Mouse (Mus musculus) hindbrain, embryonic 11.5 days (tissue): ENCODE data around the gene Arhgap18. TPM values are rescaled to one million over a fixed set of nuclear protein-coding genes. Genes with fewer than 3 reads are reported as not detected.

ENCODE experiments used
- ATAC-seq: fragments of 200-750 bp; cut with Nextera tagmentation; 2 replicates; pipeline ENCODE4 v1.8.0; 2017; ENCODE audit warnings: mild to moderate bottlenecking, moderate TSS enrichment, moderate library complexity; ENCODE audit not compliant: low FRiP score
- DNase-seq: peaks from one replicate; pipeline ENCODE4 v3.0.0-alpha.2; 2015; ENCODE audit warnings: low spot score
- H3K27ac ChIP-seq: fragments of 300-500 bp; sonication (generic); 2 replicates; pipeline ENCODE4 v1.5.1; 2014; ENCODE audit warnings: mild to moderate bottlenecking, low read depth, low read length
- H3K27me3 ChIP-seq: fragments of 300-500 bp; sonication (generic); 2 replicates; pipeline ENCODE4 v1.6.1; 2014; ENCODE audit warnings: mild to moderate bottlenecking, low read length, moderate library complexity, mixed read lengths; ENCODE audit not compliant: control insufficient read depth, insufficient read depth
- H3K36me3 ChIP-seq: fragments of 300-500 bp; sonication (generic); 2 replicates; pipeline ENCODE4 v1.6.1; 2014; ENCODE audit warnings: mild to moderate bottlenecking, low read length, moderate library complexity, mixed read lengths; ENCODE audit not compliant: control insufficient read depth, insufficient read depth
- H3K4me1 ChIP-seq: fragments of 300-500 bp; sonication (generic); replicated peaks from 2 replicates; pipeline ENCODE4 v1.6.1; 2014; ENCODE audit warnings: low read length, mixed read lengths; ENCODE audit not compliant: control insufficient read depth, insufficient read depth
- H3K4me2 ChIP-seq: fragments of 300-500 bp; sonication (generic); replicated peaks from 2 replicates; pipeline ENCODE4 v1.6.1; 2014; ENCODE audit warnings: mild to moderate bottlenecking, low read depth, low read length
- H3K4me3 ChIP-seq: fragments of 300-500 bp; sonication (generic); 2 replicates; pipeline ENCODE4 v1.5.1; 2014; ENCODE audit warnings: low read depth, low read length
- H3K9ac ChIP-seq: fragments of 300-500 bp; sonication (generic); 2 replicates; pipeline ENCODE4 v1.6.1; 2014; ENCODE audit warnings: low read depth, low read length
- H3K9me3 ChIP-seq: fragments of 300-500 bp; sonication (generic); 2 replicates; pipeline ENCODE4 v1.6.1; 2016; ENCODE audit warnings: low read length; ENCODE audit not compliant: control insufficient read depth
- WGBS: fragments of 180-500 bp; shearing (Covaris S2); extraction: QIAGEN DNeasy Blood & Tissue Kit; methylation state at CpG from one replicate; pipeline ENCODE4 v1.1.7; 2014; 5-methylcytosine and 5-hydroxymethylcytosine counted together
- polyA plus RNA-seq: library from polyadenylated mRNA; unstranded; fragments of >200 nt; fragmentation: Nextera tagmentation; extraction: Ambion mirVana; gene quantifications from 2 replicates; pipeline ENCODE4 v1.2.1, GENCODE M21; 2014

The Arhgap18 gene
- polyA plus RNA-seq, 1 experiment from 2014 or later = 12.9 TPM

GRCm38 (mm10) chr10:26889226-26889625 lies 136.0 kb downstream of the Arhgap18 start:
- Histone ChIP-seq H3K36me3 (no peaks in the 10 kb centered on the region), H3K4me3 (no peak overlapping the region), H3K27ac (no peak overlapping the region), H3K9me3 (no peaks in the 10 kb centered on the region), H3K4me1 (no peaks in the 10 kb centered on the region), H3K27me3 (no peaks in the 10 kb centered on the region), H3K4me2 (no peak overlapping the region), H3K9ac (no peak overlapping the region)
- 28% methylated on average over 6 of the region's 6 CpGs for WGBS
- DNase-seq (peak; percentile 10), ATAC-seq (no peak)

DNA sequence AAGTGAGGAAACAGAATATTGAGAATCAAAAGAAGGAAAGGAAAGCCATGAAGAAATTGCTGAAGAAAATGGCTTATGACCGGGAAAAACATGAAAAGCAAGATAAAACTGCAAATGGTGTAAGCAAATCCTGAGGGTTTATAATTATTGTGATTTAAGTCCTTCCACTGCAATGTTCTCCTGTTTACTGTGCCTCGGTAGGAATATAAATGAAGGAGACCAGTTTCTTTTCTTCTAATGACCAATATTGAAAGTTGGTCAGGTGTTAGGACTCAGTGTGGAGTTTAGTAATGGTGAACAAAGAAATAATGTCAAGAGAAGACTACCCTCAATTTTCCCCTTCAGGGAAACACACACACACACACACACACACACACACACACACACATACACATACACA lies 136.5 kb downstream of the Arhgap18 start:
- H3K9me3 ChIP-seq = no peaks in the 10 kb centered on the region
- H3K4me2 ChIP-seq = no peak overlapping the region
- no peak overlapping the region for H3K4me3 ChIP-seq
- 74% methylated on average over 2 of the region's 2 CpGs for WGBS
- DNase-seq (no peak), ATAC-seq (no peak)
- no peaks in the 10 kb centered on the region for H3K36me3 ChIP-seq
- H3K9ac ChIP-seq = no peak overlapping the region
- no peaks in the 10 kb centered on the region for H3K4me1 ChIP-seq
- H3K27me3 ChIP-seq = no peaks in the 10 kb centered on the region
- H3K27ac ChIP-seq = no peak overlapping the region

GRCm38 (mm10) chr10:26890269-26890955 lies 137.2 kb downstream of the Arhgap18 start:
- DNase-seq = peak; percentile 88
- peak; percentile 92 for ATAC-seq
- Histone ChIP-seq H3K36me3 (no peaks in the 10 kb centered on the region), H3K27me3 (no peaks in the 10 kb centered on the region), H3K4me3 (no peak overlapping the region), H3K27ac (no peak overlapping the region), H3K4me1 (no peaks in the 10 kb centered on the region), H3K9me3 (no peaks in the 10 kb centered on the region), H3K9ac (no peak overlapping the region), H3K4me2 (no peak overlapping the region)
- 7% methylated on average over 4 of the region's 4 CpGs for WGBS

GRCm38 (mm10) chr10:26893091-26893490 lies 139.9 kb downstream of the Arhgap18 start:
- DNase-seq (no peak), ATAC-seq (no peak)
- Histone ChIP-seq H3K9me3 (no peaks in the 10 kb centered on the region), H3K4me2 (no peak overlapping the region), H3K4me3 (no peak overlapping the region), H3K27ac (no peak overlapping the region), H3K36me3 (no peaks in the 10 kb centered on the region), H3K27me3 (no peaks in the 10 kb centered on the region), H3K9ac (no peak overlapping the region), H3K4me1 (no peaks in the 10 kb centered on the region)
- WGBS = 78% methylated on average over 1 of the region's 1 CpGs

GRCm38 (mm10) chr10:26895726-26896125 lies 142.5 kb downstream of the Arhgap18 start:
- H3K9ac ChIP-seq = no peak overlapping the region
- H3K27me3 ChIP-seq = no peaks in the 10 kb centered on the region
- H3K9me3 ChIP-seq = no peaks in the 10 kb centered on the region
- no peak overlapping the region for H3K4me3 ChIP-seq
- DNase-seq (no peak), ATAC-seq (no peak)
- no peak overlapping the region for H3K4me2 ChIP-seq
- no peak overlapping the region for H3K27ac ChIP-seq
- WGBS = 73% methylated on average over 6 of the region's 6 CpGs
- no peaks in the 10 kb centered on the region for H3K4me1 ChIP-seq
- H3K36me3 ChIP-seq = no peaks in the 10 kb centered on the region

GRCm38 (mm10) chr10:26900426-26900825 lies 147.2 kb downstream of the Arhgap18 start:
- Histone ChIP-seq H3K4me1 (no peaks in the 10 kb centered on the region), H3K4me2 (no peak overlapping the region), H3K36me3 (no peaks in the 10 kb centered on the region), H3K4me3 (no peak overlapping the region), H3K27ac (no peak overlapping the region), H3K9me3 (no peaks in the 10 kb centered on the region), H3K27me3 (no peaks in the 10 kb centered on the region), H3K9ac (no peak overlapping the region)
- WGBS = 79% methylated on average over 1 of the region's 1 CpGs
- DNase-seq (no peak), ATAC-seq (no peak)

DNA sequence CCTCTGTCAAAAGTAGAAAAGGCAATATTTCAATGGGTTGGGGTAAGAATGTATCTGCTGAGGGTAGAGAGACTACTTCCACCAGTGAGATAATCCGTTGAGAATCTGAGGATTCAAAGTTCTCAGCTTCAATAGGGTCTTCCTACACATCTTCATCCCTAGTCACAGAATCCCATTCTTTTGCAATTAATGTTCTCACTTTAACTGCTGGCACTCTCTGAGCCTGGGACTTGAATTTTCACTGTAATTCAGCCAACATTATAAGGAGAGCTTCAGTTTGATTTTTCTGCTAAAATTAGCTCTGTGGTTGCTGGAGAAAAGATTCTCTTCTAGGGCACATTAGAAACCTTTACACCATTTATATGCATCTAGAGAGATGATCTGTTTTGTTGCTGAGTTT lies 150.6 kb downstream of the Arhgap18 start:
- Histone ChIP-seq H3K27me3 (no peaks in the 10 kb centered on the region), H3K36me3 (no peaks in the 10 kb centered on the region), H3K9ac (no peak overlapping the region), H3K4me3 (no peak overlapping the region), H3K4me2 (no peak overlapping the region), H3K9me3 (no peaks in the 10 kb centered on the region), H3K27ac (no peak overlapping the region), H3K4me1 (no peaks in the 10 kb centered on the region)
- 86% methylated on average over 1 of the region's 1 CpGs for WGBS
- DNase-seq (no peak), ATAC-seq (no peak)

GRCm38 (mm10) chr10:26911176-26911575 lies 158.0 kb downstream of the Arhgap18 start:
- WGBS = 88% methylated on average over 3 of the region's 3 CpGs
- Histone ChIP-seq H3K9me3 (no peaks in the 10 kb centered on the region), H3K9ac (no peak overlapping the region), H3K27me3 (no peaks in the 10 kb centered on the region), H3K4me1 (no peaks in the 10 kb centered on the region), H3K4me2 (no peak overlapping the region), H3K4me3 (no peak overlapping the region), H3K27ac (no peak overlapping the region), H3K36me3 (no peaks in the 10 kb centered on the region)
- DNase-seq (no peak), ATAC-seq (no peak)

DNA sequence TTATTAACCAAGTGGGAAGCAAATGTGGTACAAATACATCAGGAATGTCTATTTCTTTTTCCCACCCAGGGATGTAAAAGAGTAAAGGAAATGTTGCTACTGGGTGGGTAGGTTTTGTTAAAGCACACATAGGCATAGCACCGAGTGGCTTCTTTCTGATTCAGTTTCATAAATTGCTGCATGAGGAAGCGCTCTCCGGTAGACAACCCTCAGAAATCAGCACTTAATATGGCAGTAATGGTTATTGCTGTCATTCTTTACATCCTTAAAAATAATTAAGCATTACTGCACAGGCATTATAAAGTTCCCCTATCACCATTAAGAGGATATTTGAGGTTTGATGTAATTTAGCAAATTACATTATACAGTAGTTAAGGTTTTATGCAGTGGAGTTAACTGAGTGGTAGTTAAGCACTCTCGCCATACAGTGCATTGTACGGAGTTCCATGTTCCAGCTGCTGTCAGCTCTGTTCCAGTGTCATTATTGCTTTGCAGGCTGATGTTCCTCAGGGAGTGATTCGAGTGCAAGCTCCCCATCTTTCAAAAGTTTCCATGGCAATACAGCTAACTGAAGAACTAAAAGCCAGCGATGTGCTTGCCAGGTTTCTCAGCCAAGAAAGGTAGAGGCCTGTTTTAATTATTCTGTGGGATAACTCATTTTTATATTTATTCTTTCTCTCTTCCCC lies 159.0 kb downstream of the Arhgap18 start:
- Histone ChIP-seq H3K27ac (no peak overlapping the region), H3K27me3 (no peaks in the 10 kb centered on the region), H3K4me2 (no peak overlapping the region), H3K4me1 (no peaks in the 10 kb centered on the region), H3K4me3 (no peak overlapping the region), H3K9ac (no peak overlapping the region), H3K36me3 (no peaks in the 10 kb centered on the region), H3K9me3 (no peaks in the 10 kb centered on the region)
- WGBS = 71% methylated on average over 7 of the region's 7 CpGs
- DNase-seq = no peak
- ATAC-seq = 0 out of 2 replicates have a peak, but pooled peaks have one; percentile 25
